Mouse (Mus musculus) splenic B cell, adult 2 months (primary cell): Measurements from ENCODE around the gene Fbln1.

Experiments
- DNase-seq: peaks from one replicate; pipeline ENCODE4 v3.0.0-alpha.2; 2011; ENCODE audit warnings: low read depth, low spot score
- H3K27me3 ChIP-seq: 2 replicates; pipeline ENCODE4 v1.6.1; 2012; ENCODE audit warnings: mild to moderate bottlenecking, low read length, moderate library complexity, mixed read lengths; ENCODE audit not compliant: control insufficient read depth, poor library complexity, insufficient read depth, severe bottlenecking
- H3K36me3 ChIP-seq: 2 replicates; pipeline ENCODE4 v1.6.1; 2012; ENCODE audit warnings: mild to moderate bottlenecking, low read length, moderate library complexity, mixed read lengths; ENCODE audit not compliant: control insufficient read depth, poor library complexity, insufficient read depth, severe bottlenecking

The Fbln1 gene

GRCm38 (mm10) chr15:85218617-85219265 lies 13.0 kb downstream of the Fbln1 start:
- DNase-seq: no peak
- Histone ChIP-seq H3K27me3 (no peaks in the 10 kb centered on the region; the same call in 1 of the 2 replicates), H3K36me3 (no peaks in the 10 kb centered on the region)

DNA sequence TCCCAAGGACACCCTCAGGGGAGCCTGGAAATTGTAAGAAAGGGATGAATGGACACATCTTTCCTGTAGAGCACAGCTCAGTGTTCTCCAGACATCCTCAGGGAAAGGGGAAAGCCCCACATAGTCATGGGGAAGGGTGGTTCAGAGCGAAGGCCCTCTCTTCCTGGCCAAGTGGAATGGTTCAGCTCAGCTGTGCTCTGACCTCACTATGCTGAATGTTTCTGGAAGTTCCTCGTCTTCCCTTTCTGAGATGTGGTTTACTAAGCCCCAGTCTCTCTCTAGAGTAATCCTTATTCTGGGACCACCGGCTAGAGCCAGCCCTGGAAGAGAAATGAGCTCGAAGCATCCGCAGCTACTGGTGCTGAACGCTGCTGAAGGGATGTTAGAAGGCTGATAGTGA lies 14.6 kb downstream of the Fbln1 start:
- Histone ChIP-seq H3K27me3 (no peaks in the 10 kb centered on the region; the same call in 1 of the 2 replicates), H3K36me3 (no peaks in the 10 kb centered on the region)
- no peak for DNase-seq

DNA sequence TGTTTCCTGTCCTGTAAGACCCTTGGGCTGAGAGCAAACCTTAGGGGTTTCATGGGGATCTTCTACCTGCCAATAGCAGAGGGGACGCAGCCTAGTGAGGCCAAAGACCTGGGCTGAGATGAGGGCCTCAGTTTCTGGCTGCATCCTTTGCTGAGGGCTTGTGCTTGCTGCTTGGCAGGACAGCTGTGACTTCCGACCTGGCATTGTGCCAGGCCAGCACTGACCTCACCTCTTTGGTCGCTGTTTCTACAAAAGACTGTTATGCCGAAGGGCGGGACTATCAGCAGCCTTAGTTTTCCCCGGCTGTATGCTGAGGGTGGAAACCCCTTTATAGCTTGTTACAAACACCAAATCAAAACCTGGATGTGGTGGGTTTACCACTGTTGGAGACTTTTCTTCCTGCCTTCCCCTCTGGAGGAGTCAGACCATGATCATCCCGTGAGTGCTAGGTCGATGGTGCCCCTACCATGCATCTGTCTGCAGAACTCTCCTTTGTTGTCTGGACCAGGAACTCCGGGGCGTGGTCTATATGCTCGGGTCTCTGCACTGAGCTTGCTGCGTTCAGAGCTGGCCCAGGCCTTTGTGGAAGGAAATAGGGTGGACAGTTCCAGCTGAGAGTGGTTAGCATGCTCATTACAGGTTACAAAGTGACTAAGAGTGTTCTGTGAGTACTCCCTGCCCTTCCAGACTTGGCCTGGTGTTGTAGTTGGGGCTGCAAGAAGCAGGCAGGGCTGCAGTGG lies 15.5 kb downstream of the Fbln1 start:
- H3K36me3 ChIP-seq: no peaks in the 10 kb centered on the region
- H3K27me3 ChIP-seq: no peaks in the 10 kb centered on the region; the same call in 1 of the 2 replicates
- no peak for DNase-seq

- no peaks in the 10 kb centered on the region for H3K27me3 ChIP-seq
- DNase-seq: no peak
Observed at GRCm38 (mm10) chr15:85225693-85226092, 19.9 kb downstream of the Fbln1 start.

GRCm38 (mm10) chr15:85226841-85227240 lies 21.1 kb downstream of the Fbln1 start:
- no peak for DNase-seq
- Histone ChIP-seq H3K36me3 (no peaks in the 10 kb centered on the region), H3K27me3 (no peaks in the 10 kb centered on the region)

More at GRCm38 (mm10) chr15:85225693-85226092, 19.9 kb downstream of the Fbln1 start:
- no peaks in the 10 kb centered on the region for H3K36me3 ChIP-seq

DNA sequence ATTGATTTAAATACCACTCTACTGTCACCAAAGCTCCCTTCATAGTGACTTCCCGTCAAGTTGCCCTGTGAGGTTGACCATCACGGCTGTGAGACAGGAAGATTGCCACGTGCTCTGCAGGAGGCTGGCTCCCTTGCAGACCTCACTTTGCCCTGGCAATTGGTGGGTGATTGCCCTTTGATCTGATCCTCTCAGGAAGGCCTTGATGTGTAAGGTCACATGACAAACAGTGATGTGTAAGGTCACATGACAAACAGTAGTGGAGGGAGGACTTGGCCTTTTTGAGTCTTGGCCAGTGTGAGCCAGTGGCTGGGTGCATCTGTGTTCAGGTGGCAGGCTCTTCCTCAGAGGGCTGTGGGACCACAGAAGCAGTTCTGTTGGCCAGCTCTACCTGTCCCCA lies 22.8 kb downstream of the Fbln1 start:
- DNase-seq: no peak
- Histone ChIP-seq H3K27me3 (no peaks in the 10 kb centered on the region), H3K36me3 (no peaks in the 10 kb centered on the region)

GRCm38 (mm10) chr15:85229960-85230535 lies 24.3 kb downstream of the Fbln1 start:
- DNase-seq: no peak
- Histone ChIP-seq H3K36me3 (no peaks in the 10 kb centered on the region), H3K27me3 (no peaks in the 10 kb centered on the region)

GRCm38 (mm10) chr15:85230613-85231012 lies 24.9 kb downstream of the Fbln1 start:
- DNase-seq: no peak
- no peaks in the 10 kb centered on the region for H3K36me3 ChIP-seq
- H3K27me3 ChIP-seq: no peaks in the 10 kb centered on the region

DNA sequence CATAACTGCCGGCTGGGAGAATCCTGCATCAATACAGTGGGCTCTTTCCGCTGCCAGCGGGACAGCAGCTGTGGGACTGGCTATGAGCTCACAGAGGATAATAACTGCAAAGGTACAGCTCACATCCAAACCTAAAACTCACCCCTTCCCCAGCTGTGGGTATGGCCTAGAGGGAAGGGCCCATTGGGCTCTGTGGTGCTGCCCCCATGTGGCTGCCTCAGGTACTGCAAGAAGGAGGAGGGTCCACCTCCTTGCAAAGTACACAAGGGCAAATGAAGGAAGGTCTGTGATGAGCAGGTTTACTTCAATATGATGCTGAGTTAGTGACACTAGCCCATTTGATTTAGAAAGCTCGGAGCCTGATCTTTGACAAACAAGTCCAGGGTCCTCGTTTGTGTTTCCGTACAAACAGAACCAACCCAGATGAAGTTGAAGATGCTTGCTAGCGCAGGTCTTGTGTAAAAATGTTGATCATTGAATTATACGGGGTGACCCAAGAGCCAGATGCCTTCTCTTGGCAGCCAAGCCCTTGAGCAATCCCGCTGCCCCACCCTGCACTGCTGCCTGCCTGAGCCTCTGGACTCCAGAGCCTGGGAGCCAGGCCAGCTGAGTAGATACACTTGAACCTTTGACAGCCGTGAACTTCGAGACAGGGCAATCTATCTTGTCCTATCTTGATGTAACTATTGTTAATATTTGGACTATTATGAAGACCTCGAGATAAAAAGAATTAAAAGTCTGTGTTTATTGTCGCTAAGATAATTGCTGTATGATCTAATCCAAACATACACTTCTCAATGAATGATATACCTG lies 25.9 kb downstream of the Fbln1 start:
- DNase-seq: peak; percentile 29
- no peaks in the 10 kb centered on the region for H3K36me3 ChIP-seq

GRCm38 (mm10) chr15:85232256-85232535 lies 26.4 kb downstream of the Fbln1 start:
- H3K27me3 ChIP-seq: no peaks in the 10 kb centered on the region
- H3K36me3 ChIP-seq: no peaks in the 10 kb centered on the region
- no peak for DNase-seq

More for the DNA sequence above, 25.9 kb downstream of the Fbln1 start:
- H3K27me3 ChIP-seq: no peaks in the 10 kb centered on the region

DNA sequence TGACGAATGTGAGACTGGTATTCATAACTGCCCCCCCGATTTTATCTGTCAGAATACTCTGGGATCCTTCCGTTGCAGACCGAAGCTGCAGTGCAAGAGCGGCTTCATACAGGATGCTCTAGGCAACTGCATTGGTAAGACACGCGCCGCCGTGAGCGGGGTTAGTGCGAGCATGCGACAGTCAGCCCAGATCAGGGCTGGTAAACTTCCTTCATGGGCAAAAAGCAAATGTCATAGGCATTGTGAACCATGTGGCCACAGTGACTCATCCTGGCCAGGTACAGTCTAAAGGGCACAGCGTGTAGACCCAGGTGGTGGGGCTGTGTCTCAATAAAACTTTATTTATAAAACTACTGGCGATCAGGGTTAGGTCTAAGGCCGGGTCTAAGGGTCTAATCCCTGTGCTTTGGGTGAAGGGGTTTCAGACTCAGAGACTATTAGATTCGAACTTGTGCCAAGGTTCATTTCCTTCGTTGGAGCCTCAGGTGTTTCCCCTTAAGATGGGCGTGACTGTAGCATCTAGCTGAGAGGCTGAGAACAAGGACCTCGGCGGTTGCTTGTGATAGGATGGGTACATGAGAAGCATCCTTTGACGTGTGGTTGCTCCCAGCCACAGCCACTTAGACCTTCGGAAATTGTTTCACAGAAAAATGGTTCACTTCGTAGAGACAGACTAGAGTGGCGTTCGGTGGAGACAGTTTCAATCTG lies 26.9 kb downstream of the Fbln1 start:
- no peaks in the 10 kb centered on the region for H3K27me3 ChIP-seq
- H3K36me3 ChIP-seq: no peaks in the 10 kb centered on the region
- DNase-seq: no peak

DNA sequence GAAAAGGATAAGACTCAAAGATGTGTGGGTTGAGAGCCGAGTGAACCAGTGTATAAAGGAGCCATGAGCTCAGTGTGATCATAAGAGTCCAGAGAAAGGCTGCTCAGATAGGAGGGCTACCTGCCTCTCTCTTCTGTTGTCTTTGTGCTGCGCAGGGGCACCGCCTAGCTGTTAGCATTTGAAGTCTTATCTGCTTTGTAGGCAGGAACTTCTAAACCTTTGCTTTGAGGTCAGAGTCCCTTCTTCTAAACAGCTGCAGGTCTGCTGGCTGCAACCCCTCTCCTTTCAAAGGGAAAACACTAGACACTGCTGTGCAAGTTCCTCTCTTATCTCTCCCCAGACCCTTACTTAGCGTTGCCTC lies 27.5 kb downstream of the Fbln1 start:
- DNase-seq: no peak
- H3K27me3 ChIP-seq: no peaks in the 10 kb centered on the region
- H3K36me3 ChIP-seq: no peaks in the 10 kb centered on the region

DNA sequence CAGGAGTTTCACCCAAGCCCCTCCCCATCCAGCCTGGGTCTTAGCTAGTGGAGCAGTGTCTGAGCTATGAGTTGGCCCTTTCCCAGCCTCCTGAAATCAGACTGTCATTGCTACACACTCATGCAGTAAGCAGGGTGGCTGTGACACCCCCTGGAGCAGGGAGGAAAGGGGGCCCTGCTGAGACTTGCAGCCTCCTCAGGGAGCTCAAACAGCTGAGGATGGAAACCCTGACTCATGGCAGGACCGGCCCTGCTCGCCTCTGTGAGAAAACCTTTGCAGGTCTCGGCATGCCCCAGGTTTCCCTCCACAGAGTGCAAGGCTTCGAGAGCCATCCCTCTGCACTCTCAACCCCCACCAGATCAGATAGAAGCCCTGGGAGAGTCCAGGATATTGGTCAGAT lies 27.9 kb downstream of the Fbln1 start:
- no peak for DNase-seq
- H3K36me3 ChIP-seq: no peaks in the 10 kb centered on the region
- H3K27me3 ChIP-seq: no peaks in the 10 kb centered on the region
